Mouse (Mus musculus) hindbrain, embryonic 15.5 days (tissue): ENCODE measurements around the gene Knstrn. TPM values are rescaled to one million over a fixed set of nuclear protein-coding genes. Genes with fewer than 3 reads are reported as not detected.

Source experiments
- ATAC-seq: fragments of 200-750 bp; cut with Nextera tagmentation; 2 replicates; pipeline ENCODE4 v1.8.0; 2017; ENCODE audit warnings: low read depth, moderate number of reproducible peaks, moderate TSS enrichment; ENCODE audit not compliant: low FRiP score
- H3K27ac ChIP-seq: fragments of 300-500 bp; sonication (generic); replicated peaks from 2 replicates; pipeline ENCODE4 v1.5.1; 2015; ENCODE audit warnings: mild to moderate bottlenecking, inconsistent platforms
- H3K27me3 ChIP-seq: fragments of 300-500 bp; sonication (generic); 2 replicates; pipeline ENCODE4 v1.6.1; 2015; ENCODE audit warnings: control low read depth, inconsistent platforms
- H3K36me3 ChIP-seq: fragments of 300-500 bp; sonication (generic); 2 replicates; pipeline ENCODE4 v1.6.1; 2015; ENCODE audit warnings: control low read depth, inconsistent platforms
- H3K4me1 ChIP-seq: fragments of 300-500 bp; sonication (generic); replicated peaks from 2 replicates; pipeline ENCODE4 v1.6.1; 2015; ENCODE audit warnings: control low read depth, inconsistent platforms
- H3K4me2 ChIP-seq: fragments of 300-500 bp; sonication (generic); 2 replicates; pipeline ENCODE4 v1.6.1; 2015; ENCODE audit warnings: moderate library complexity, mild to moderate bottlenecking, inconsistent platforms
- H3K4me3 ChIP-seq: fragments of 300-500 bp; sonication (generic); 2 replicates; pipeline ENCODE4 v1.5.1; 2015; ENCODE audit warnings: mild to moderate bottlenecking, inconsistent platforms
- H3K9ac ChIP-seq: fragments of 300-500 bp; sonication (generic); 2 replicates; pipeline ENCODE4 v1.6.1; 2015; ENCODE audit warnings: inconsistent platforms
- H3K9me3 ChIP-seq: fragments of 300-500 bp; sonication (generic); 2 replicates; pipeline ENCODE4 v1.6.1; 2016; ENCODE audit warnings: control low read depth, inconsistent platforms
- WGBS: fragments of 180-500 bp; shearing (Covaris S2); methylation state at CpG from one replicate; pipeline ENCODE4 v1.1.7; 2015; 5-methylcytosine and 5-hydroxymethylcytosine counted together
- polyA plus RNA-seq: library from polyadenylated mRNA; unstranded; fragments of >200 nt; fragmentation: Nextera tagmentation; extraction: Ambion mirVana; gene quantifications from 2 replicates; pipeline ENCODE4 v1.2.1, GENCODE M21; 2015

Gene Knstrn
- polyA plus RNA-seq, 1 experiment from 2014 or later: 23.0 TPM

- H3K9me3 ChIP-seq: no peaks in the 10 kb centered on the region
- WGBS: 81% methylated on average over 4 of the region's 4 CpGs
- peaks cover 15% of the 10 kb centered on the region for H3K4me1 ChIP-seq
- H3K27me3 ChIP-seq: no peaks in the 10 kb centered on the region
- no peak overlapping the region for H3K4me3 ChIP-seq
- H3K27ac ChIP-seq: no peak overlapping the region
- no peak for ATAC-seq
- H3K9ac ChIP-seq: no peak overlapping the region
- no peak overlapping the region for H3K4me2 ChIP-seq
- H3K36me3 ChIP-seq: peaks cover 38% of the 10 kb centered on the region
Measured at GRCm38 (mm10) chr2:118793636-118794035, 20.2 kb upstream of the Knstrn start.

- H3K9ac ChIP-seq: no peak overlapping the region
- 75% methylated on average over 4 of the region's 4 CpGs for WGBS
- no peaks in the 10 kb centered on the region for H3K36me3 ChIP-seq
- no peak overlapping the region for H3K27ac ChIP-seq
- no peak for ATAC-seq
- no peaks in the 10 kb centered on the region for H3K4me1 ChIP-seq
- H3K4me3 ChIP-seq: no peak overlapping the region
- no peaks in the 10 kb centered on the region for H3K27me3 ChIP-seq
- no peak overlapping the region for H3K4me2 ChIP-seq
- no peaks in the 10 kb centered on the region for H3K9me3 ChIP-seq
Measured at GRCm38 (mm10) chr2:118802542-118803118, 11.2 kb upstream of the Knstrn start.

- no peaks in the 10 kb centered on the region for H3K9me3 ChIP-seq
- ATAC-seq: no peak
- H3K4me3 ChIP-seq: no peak overlapping the region
- no peaks in the 10 kb centered on the region for H3K27me3 ChIP-seq
- no peak overlapping the region for H3K9ac ChIP-seq
- 79% methylated on average over 2 of the region's 2 CpGs for WGBS
- no peaks in the 10 kb centered on the region for H3K4me1 ChIP-seq
- H3K27ac ChIP-seq: no peak overlapping the region
- no peaks in the 10 kb centered on the region for H3K36me3 ChIP-seq
- H3K4me2 ChIP-seq: no peak overlapping the region
Measured at GRCm38 (mm10) chr2:118804474-118804873, 9.3 kb upstream of the Knstrn start.

GRCm38 (mm10) chr2:118805137-118805536 is 8.7 kb upstream of the Knstrn start:
- no peak for ATAC-seq
- Histone ChIP-seq H3K9me3 (no peaks in the 10 kb centered on the region), H3K4me2 (no peak overlapping the region), H3K27ac (no peak overlapping the region), H3K4me1 (no peaks in the 10 kb centered on the region), H3K27me3 (no peaks in the 10 kb centered on the region), H3K36me3 (no peaks in the 10 kb centered on the region), H3K9ac (no peak overlapping the region), H3K4me3 (no peak overlapping the region)
- WGBS: 85% methylated on average over 3 of the region's 3 CpGs

GRCm38 (mm10) chr2:118805756-118806155 is 8.0 kb upstream of the Knstrn start:
- WGBS: 43% methylated on average over 3 of the region's 3 CpGs

GRCm38 (mm10) chr2:118806860-118807259 is 6.9 kb upstream of the Knstrn start:
- no peaks in the 10 kb centered on the region for H3K36me3 ChIP-seq
- no peak overlapping the region for H3K4me3 ChIP-seq
- H3K27ac ChIP-seq: no peak overlapping the region
- no peak for ATAC-seq
- no peak overlapping the region for H3K4me2 ChIP-seq
- WGBS: 73% methylated on average over 4 of the region's 4 CpGs
- no peak overlapping the region for H3K9ac ChIP-seq
- H3K9me3 ChIP-seq: no peaks in the 10 kb centered on the region
- no peaks in the 10 kb centered on the region for H3K27me3 ChIP-seq
- no peaks in the 10 kb centered on the region for H3K4me1 ChIP-seq

More at GRCm38 (mm10) chr2:118805756-118806155, 8.0 kb upstream of the Knstrn start:
- Histone ChIP-seq H3K27me3 (no peaks in the 10 kb centered on the region), H3K9me3 (no peaks in the 10 kb centered on the region), H3K4me3 (no peak overlapping the region), H3K4me2 (no peak overlapping the region), H3K27ac (no peak overlapping the region), H3K9ac (no peak overlapping the region), H3K4me1 (no peaks in the 10 kb centered on the region), H3K36me3 (no peaks in the 10 kb centered on the region)
- ATAC-seq: no peak

- H3K4me1 ChIP-seq: peaks cover 10% of the 10 kb centered on the region
- H3K4me2 ChIP-seq: no peak overlapping the region
- no peak overlapping the region for H3K4me3 ChIP-seq
- H3K27me3 ChIP-seq: no peaks in the 10 kb centered on the region
- H3K9ac ChIP-seq: no peak overlapping the region
- 32% methylated on average over 2 of the region's 2 CpGs for WGBS
- no peaks in the 10 kb centered on the region for H3K36me3 ChIP-seq
- H3K27ac ChIP-seq: no peak overlapping the region
- H3K9me3 ChIP-seq: no peaks in the 10 kb centered on the region
- ATAC-seq: no peak
Measured at GRCm38 (mm10) chr2:118810861-118811260, 2.9 kb upstream of the Knstrn start.

- no peak for ATAC-seq
- H3K4me3 ChIP-seq: no peak overlapping the region
- no peaks in the 10 kb centered on the region for H3K9me3 ChIP-seq
- 56% methylated on average over 1 of the region's 1 CpGs for WGBS
- peaks cover 10% of the 10 kb centered on the region for H3K4me1 ChIP-seq
- H3K27me3 ChIP-seq: no peaks in the 10 kb centered on the region
- no peak overlapping the region for H3K9ac ChIP-seq
- H3K27ac ChIP-seq: no peak overlapping the region
- H3K4me2 ChIP-seq: no peak overlapping the region
- no peaks in the 10 kb centered on the region for H3K36me3 ChIP-seq
Measured at GRCm38 (mm10) chr2:118812724-118813123, 1.1 kb upstream of the Knstrn start.

GRCm38 (mm10) chr2:118822800-118823199 is 9.0 kb downstream of the Knstrn start:
- ATAC-seq: no peak
- WGBS: 94% methylated on average over 5 of the region's 5 CpGs
- Histone ChIP-seq H3K36me3 (no peaks in the 10 kb centered on the region), H3K27me3 (no peaks in the 10 kb centered on the region), H3K4me1 (no peaks in the 10 kb centered on the region), H3K9ac (no peak overlapping the region), H3K4me2 (no peak overlapping the region), H3K9me3 (no peaks in the 10 kb centered on the region), H3K27ac (no peak overlapping the region), H3K4me3 (no peak overlapping the region)

- WGBS: 98% methylated on average over 4 of the region's 4 CpGs
- Histone ChIP-seq H3K9ac (no peak overlapping the region), H3K9me3 (no peaks in the 10 kb centered on the region), H3K27ac (no peak overlapping the region), H3K4me1 (no peaks in the 10 kb centered on the region), H3K27me3 (no peaks in the 10 kb centered on the region), H3K36me3 (no peaks in the 10 kb centered on the region), H3K4me2 (no peak overlapping the region), H3K4me3 (no peak overlapping the region)
- no peak for ATAC-seq
Measured at GRCm38 (mm10) chr2:118824396-118824795, 10.6 kb downstream of the Knstrn start.

- Histone ChIP-seq H3K9ac (no peak overlapping the region), H3K27ac (no peak overlapping the region), H3K9me3 (no peaks in the 10 kb centered on the region), H3K4me1 (no peaks in the 10 kb centered on the region), H3K4me3 (no peak overlapping the region), H3K4me2 (no peak overlapping the region), H3K27me3 (no peaks in the 10 kb centered on the region), H3K36me3 (no peaks in the 10 kb centered on the region)
- 93% methylated on average over 5 of the region's 5 CpGs for WGBS
- ATAC-seq: no peak
Measured at GRCm38 (mm10) chr2:118829096-118829495, 15.3 kb downstream of the Knstrn start.

- no peak overlapping the region for H3K27ac ChIP-seq
- H3K27me3 ChIP-seq: no peaks in the 10 kb centered on the region
- H3K4me2 ChIP-seq: no peak overlapping the region
- H3K4me1 ChIP-seq: no peaks in the 10 kb centered on the region
- H3K4me3 ChIP-seq: no peak overlapping the region
- no peaks in the 10 kb centered on the region for H3K9me3 ChIP-seq
- 95% methylated on average over 6 of the region's 6 CpGs for WGBS
- no peak overlapping the region for H3K9ac ChIP-seq
- no peak for ATAC-seq
- H3K36me3 ChIP-seq: no peaks in the 10 kb centered on the region
Measured at GRCm38 (mm10) chr2:118834061-118834460, 20.3 kb downstream of the Knstrn start.

- no peak overlapping the region for H3K4me3 ChIP-seq
- H3K27ac ChIP-seq: no peak overlapping the region
- H3K36me3 ChIP-seq: no peaks in the 10 kb centered on the region
- H3K9ac ChIP-seq: no peak overlapping the region
- 82% methylated on average over 6 of the region's 6 CpGs for WGBS
- no peak for ATAC-seq
- no peaks in the 10 kb centered on the region for H3K27me3 ChIP-seq
- no peak overlapping the region for H3K4me2 ChIP-seq
- H3K4me1 ChIP-seq: no peaks in the 10 kb centered on the region
- H3K9me3 ChIP-seq: no peaks in the 10 kb centered on the region
Measured at GRCm38 (mm10) chr2:118835115-118835514, 21.3 kb downstream of the Knstrn start.
